Mouse (Mus musculus) 3T3-L1 (cell line): ENCODE measurements at regions not wholly inside any gene's neighbourhood (a gene's known extent, or its start where the extent isn't known, plus 50 kb on each side); places are given as distances from the start of the nearest gene placed in this dataset.

ENCODE experiments used
- DNase-seq: peaks from one replicate; pipeline ENCODE4 v3.0.0-alpha.2; 2015; ENCODE audit warnings: low read depth, low spot score

- peak; percentile 35 for DNase-seq
Observed at GRCm38 (mm10) chrX:77980676-77981075, 55.8 kb upstream of the 5430402E10Rik start.
